Mouse (Mus musculus) liver, adult (tissue): ENCODE results near the gene B4gat1.

Experiments
- GATA4 ChIP-seq: IDR thresholded peaks from 2 replicates; pipeline ENCODE4 v1.6.1; 2014; ENCODE audit warnings: mild to moderate bottlenecking, low read length; ENCODE audit not compliant: insufficient replicate concordance

Gene B4gat1

GRCm38 (mm10) chr19:5017611-5018010, 21.0 kb upstream of the B4gat1 start:
- TF ChIP-seq GATA4, result no peak

- no peak for TF ChIP-seq GATA4
Observed at GRCm38 (mm10) chr19:5018191-5018590, 20.4 kb upstream of the B4gat1 start.

- no peak for TF ChIP-seq GATA4
Observed at GRCm38 (mm10) chr19:5021416-5021815, 17.2 kb upstream of the B4gat1 start.

GRCm38 (mm10) chr19:5023621-5024479, 14.8 kb upstream of the B4gat1 start, which contains the start of gene Slc29a2:
Gene Slc29a2 (plus strand): TSS chr19:5023860.
- no peak for TF ChIP-seq GATA4

- no peak for TF ChIP-seq GATA4
Observed at GRCm38 (mm10) chr19:5026111-5026510, 12.5 kb upstream of the B4gat1 start.

- no peak for TF ChIP-seq GATA4
Observed at GRCm38 (mm10) chr19:5032686-5033085, 5.9 kb upstream of the B4gat1 start.

GRCm38 (mm10) chr19:5036577-5036976, 2.0 kb upstream of the B4gat1 start:
- TF ChIP-seq GATA4, result no peak

GRCm38 (mm10) chr19:5037678-5038571, 701 bp upstream of the B4gat1 start:
- no peak for TF ChIP-seq GATA4

- no peak for TF ChIP-seq GATA4
Observed at GRCm38 (mm10) chr19:5039301-5040114, 882 bp downstream of the B4gat1 start.

- no peak; the same call in 1 of the 2 replicates for TF ChIP-seq GATA4
Observed at GRCm38 (mm10) chr19:5040862-5041523, 2.4 kb downstream of the B4gat1 start, which contains the start of gene Brms1. Gene Brms1 (plus strand): TSS chr19:5041354.

- TF ChIP-seq GATA4, result no peak
Observed at GRCm38 (mm10) chr19:5041588-5041987, 3.0 kb downstream of the B4gat1 start.

- no peak for TF ChIP-seq GATA4
Observed at GRCm38 (mm10) chr19:5045531-5045930, 6.9 kb downstream of the B4gat1 start.

GRCm38 (mm10) chr19:5048138-5049056, 9.8 kb downstream of the B4gat1 start:
- TF ChIP-seq GATA4, result no peak

GRCm38 (mm10) chr19:5049325-5049724, 10.7 kb downstream of the B4gat1 start:
- TF ChIP-seq GATA4, result no peak
